Mouse (Mus musculus) gastrocnemius, postnatal 10 days (tissue): ENCODE measurements at regions not wholly inside any gene's neighbourhood (a gene's known extent, or its start where the extent isn't known, plus 50 kb on each side); places are given as distances from the start of the nearest gene placed in this dataset.
"Not testable (repeated sequence)": the region's sequence is repeated elsewhere in the genome, so short reads cannot be mapped to it uniquely, and the experiment has no call there.

Experiments used
- DNase-seq: peaks from one replicate; pipeline ENCODE4 v3.0.0; 2021; ENCODE audit warnings: mixed read lengths

DNA sequence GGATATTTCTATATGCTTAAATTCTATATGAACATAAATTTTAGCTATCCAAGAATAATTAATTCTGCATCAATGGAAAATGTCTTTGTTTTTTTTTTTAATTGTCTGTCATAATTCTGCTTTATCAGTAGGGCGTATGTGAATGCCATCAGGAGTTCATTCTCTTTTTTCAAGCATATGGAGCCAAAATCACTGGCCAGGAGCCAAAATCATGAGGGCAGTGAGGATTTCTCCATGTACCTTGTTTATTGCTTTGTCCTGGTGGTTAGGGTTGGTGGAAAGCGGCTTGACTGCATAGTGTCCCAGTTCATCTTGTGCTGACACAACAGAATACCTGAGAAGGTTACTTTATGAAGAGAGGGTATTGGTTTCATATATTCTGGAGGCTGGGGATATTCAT is 243.9 kb downstream of the AI429214 start:
- DNase-seq, result no peak

DNA sequence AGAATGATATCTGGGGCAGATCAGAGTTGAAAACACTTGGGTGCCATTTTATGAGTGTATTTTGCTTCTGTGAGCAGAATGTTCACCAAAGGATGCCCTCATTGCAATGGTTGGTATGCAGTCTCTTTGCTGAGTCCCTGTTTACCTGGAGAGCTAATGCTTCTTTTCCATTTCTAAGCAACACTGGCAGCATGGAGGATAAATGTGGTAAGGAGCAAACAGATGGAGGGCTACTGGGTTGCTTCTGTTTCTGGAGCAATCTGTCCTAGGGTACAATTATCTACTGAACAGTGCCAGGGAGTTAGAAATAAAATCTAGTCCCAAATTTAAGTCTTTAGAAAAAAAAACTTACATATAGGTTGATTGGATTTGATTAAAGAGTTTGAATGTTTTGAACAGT is 245.9 kb downstream of the AI429214 start:
- no peak for DNase-seq

DNA sequence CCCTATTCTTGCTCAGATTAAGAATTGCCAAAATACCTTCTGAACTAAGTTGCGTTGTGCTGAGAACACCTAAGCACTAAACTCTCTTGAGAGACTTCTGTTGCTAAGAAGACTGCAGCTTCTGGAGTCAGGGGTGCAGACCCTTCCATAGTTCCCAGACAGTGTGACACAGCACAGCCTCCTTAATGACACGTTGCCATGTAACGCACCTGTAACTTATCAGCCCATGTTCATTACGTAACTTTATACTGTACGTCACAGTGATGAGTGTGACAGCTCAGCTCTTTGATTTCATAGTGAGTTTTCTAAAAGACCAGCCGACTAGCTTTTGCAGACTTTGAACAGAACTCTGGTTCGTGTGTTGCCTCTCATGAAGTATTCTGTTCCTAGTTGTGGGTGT is 257.8 kb downstream of the AI429214 start:
- not testable (repeated sequence) for DNase-seq

DNA sequence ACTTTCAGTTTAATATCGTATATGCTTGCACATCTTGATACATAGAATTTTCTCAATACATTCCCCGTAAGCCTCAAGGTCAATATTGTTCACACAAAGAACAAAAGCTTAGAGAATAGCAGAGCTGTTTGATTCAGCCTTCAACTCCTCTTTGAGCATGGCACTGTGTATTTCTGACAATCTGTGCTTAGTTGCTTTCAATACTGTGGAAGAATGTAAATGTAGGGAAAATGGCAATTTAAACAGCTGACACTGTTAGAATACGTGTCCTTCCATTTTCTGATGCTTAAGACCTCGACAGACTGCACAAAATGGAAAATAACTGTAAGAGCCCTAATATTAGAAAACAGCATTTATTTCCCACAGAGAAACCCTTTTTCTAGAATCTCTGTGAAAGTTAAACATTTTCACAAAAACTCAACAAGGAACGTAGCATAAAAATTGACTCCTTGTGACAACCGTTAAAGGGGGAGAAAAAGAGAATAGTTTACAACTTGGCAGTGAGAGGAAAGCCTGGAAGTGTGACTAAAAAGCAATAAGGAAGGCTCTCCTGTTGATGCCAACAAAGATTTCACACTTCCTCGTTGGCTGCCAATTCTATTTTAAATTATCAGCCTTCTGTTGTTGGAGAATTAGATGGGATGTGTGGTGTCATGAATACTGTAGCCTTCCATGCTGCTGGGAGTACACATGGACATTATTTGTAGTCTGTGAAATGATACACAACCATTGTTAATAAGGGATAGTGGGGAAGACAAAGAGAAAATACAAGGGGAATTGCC is 297.9 kb downstream of the AI429214 start:
- no peak for DNase-seq
